Mouse (Mus musculus): ENCODE measurements at regions not wholly inside any gene's neighbourhood (a gene's known extent, or its start where the extent isn't known, plus 50 kb on each side); places are given as distances from the start of the nearest gene placed in this dataset.

- H3K9me3 ChIP-seq (ENCODE audit: control insufficient read depth, low read length), result no peaks in the 10 kb centered on the region
- H3K36me3 ChIP-seq (ENCODE audit: control insufficient read depth, insufficient read depth, low read length), result no peaks in the 10 kb centered on the region
These were observed 404.4 kb downstream of the Fut8 start for GRCm38 (mm10) chr12:77642336-77642735.

DNA sequence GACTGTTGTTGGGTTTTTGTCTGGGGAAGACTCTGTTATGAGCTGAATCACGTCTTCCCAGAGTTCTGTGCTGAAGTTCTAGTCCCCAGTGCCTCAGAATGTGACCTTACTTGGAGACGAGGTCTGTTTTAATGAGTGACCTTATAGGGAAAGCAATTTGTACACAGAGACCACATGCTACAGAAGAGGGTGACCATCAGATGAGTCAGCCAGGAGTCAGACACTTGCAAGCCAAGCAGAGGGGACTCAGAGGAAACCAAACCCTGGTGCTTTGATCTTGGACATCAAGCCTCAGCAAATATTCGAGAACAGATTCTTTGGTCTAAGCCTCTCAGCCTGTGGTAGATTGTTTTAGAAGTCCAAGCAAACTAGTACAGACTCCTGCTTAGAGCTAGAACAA, 409.9 kb downstream of the Fut8 start:
- 51% methylated on average over 3 of the region's 3 CpGs for WGBS
- no peak for ATAC-seq (ENCODE audit: low read depth)
- H3K4me2 ChIP-seq (ENCODE audit: low read depth, low read length), result no peak overlapping the region
- no peaks in the 10 kb centered on the region for H3K9me3 ChIP-seq (ENCODE audit: control insufficient read depth, low read length)
- no peak overlapping the region for H3K4me3 ChIP-seq (ENCODE audit: low read length)
- no peaks in the 10 kb centered on the region for H3K27me3 ChIP-seq (ENCODE audit: control insufficient read depth, insufficient read depth, low read depth, low read length)
- no peaks in the 10 kb centered on the region for H3K4me1 ChIP-seq (replicated peaks; ENCODE audit: control insufficient read depth, insufficient read depth, low read length)
- H3K9ac ChIP-seq (ENCODE audit: low read length), result no peak overlapping the region
- no peak overlapping the region for H3K27ac ChIP-seq (ENCODE audit: low read length)
- no peaks in the 10 kb centered on the region for H3K36me3 ChIP-seq (ENCODE audit: control insufficient read depth, insufficient read depth, low read length)

More at GRCm38 (mm10) chr12:77642336-77642735, 404.4 kb downstream of the Fut8 start:
- WGBS, result 44% methylated on average over 4 of the region's 4 CpGs
- Histone ChIP-seq H3K4me3 (ENCODE audit: low read length) (no peak overlapping the region), H3K4me2 (ENCODE audit: low read depth, low read length) (no peak overlapping the region), H3K27me3 (ENCODE audit: control insufficient read depth, insufficient read depth, low read depth, low read length) (no peaks in the 10 kb centered on the region), H3K27ac (ENCODE audit: low read length) (no peak overlapping the region; the same call in 1 of the 2 replicates), H3K4me1 (replicated peaks; ENCODE audit: control insufficient read depth, insufficient read depth, low read length) (peaks cover 12% of the 10 kb centered on the region; the same call in 1 of the 2 replicates), H3K9ac (ENCODE audit: low read length) (no peak overlapping the region)
- no peak for ATAC-seq (ENCODE audit: low read depth)

DNA sequence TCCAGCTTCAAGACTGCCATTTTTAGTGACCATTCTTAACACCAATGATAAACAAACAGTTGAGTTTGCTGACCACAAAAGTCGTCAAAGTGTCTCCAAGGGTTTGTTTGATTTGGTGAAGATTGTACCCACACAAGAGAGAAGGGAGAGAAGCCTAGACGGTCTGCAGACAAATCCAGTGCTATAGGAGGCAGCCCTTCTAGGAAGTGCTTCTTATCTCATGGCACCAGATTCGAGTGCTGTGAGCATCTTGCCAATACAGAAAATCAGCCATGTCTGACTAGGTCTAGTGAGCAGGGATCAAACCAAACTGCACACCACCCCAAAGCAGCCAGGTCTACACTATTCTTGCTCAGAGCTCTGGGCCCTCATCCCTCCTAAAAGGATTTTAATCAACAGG, 416.4 kb downstream of the Fut8 start:
- Histone ChIP-seq H3K36me3 (ENCODE audit: control insufficient read depth, insufficient read depth, low read length) (no peaks in the 10 kb centered on the region), H3K4me1 (replicated peaks; ENCODE audit: control insufficient read depth, insufficient read depth, low read length) (no peaks in the 10 kb centered on the region), H3K27ac (ENCODE audit: low read length) (no peak overlapping the region), H3K9me3 (ENCODE audit: control insufficient read depth, low read length) (no peaks in the 10 kb centered on the region), H3K9ac (ENCODE audit: low read length) (no peak overlapping the region), H3K4me3 (ENCODE audit: low read length) (no peak overlapping the region), H3K27me3 (ENCODE audit: control insufficient read depth, insufficient read depth, low read depth, low read length) (no peaks in the 10 kb centered on the region), H3K4me2 (ENCODE audit: low read depth, low read length) (no peak overlapping the region)
- 30% methylated on average over 3 of the region's 3 CpGs for WGBS
- no peak for ATAC-seq (ENCODE audit: low read depth)

DNA sequence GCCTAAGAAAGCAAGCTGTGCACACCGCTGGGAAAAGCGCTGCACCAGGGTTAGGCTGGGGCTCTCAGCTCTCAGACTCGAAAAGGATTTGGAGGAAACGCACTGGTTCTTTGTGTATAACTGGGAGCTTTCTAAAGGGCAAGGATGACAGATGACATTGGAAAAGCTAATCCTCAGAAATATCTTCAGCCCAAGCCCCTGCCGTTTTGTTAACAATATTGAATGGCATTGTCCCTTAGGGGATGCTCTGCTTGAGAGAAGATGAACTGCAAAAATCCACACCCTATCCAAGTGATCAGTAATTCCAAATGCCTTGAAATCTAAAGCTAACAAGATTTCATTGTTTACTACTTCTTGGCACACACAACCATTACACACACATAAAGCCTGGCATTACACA, 419.1 kb downstream of the Fut8 start:
- no peak overlapping the region for H3K9ac ChIP-seq (ENCODE audit: low read length)
- no peaks in the 10 kb centered on the region for H3K9me3 ChIP-seq (ENCODE audit: control insufficient read depth, low read length)
- WGBS, result 66% methylated on average over 5 of the region's 5 CpGs
- no peaks in the 10 kb centered on the region for H3K27me3 ChIP-seq (ENCODE audit: control insufficient read depth, insufficient read depth, low read depth, low read length)
- no peak overlapping the region for H3K4me3 ChIP-seq (ENCODE audit: low read length)
- no peaks in the 10 kb centered on the region for H3K4me1 ChIP-seq (replicated peaks; ENCODE audit: control insufficient read depth, insufficient read depth, low read length)
- ATAC-seq (ENCODE audit: low read depth), result no peak
- no peak overlapping the region for H3K27ac ChIP-seq (ENCODE audit: low read length)
- no peaks in the 10 kb centered on the region for H3K36me3 ChIP-seq (ENCODE audit: control insufficient read depth, insufficient read depth, low read length)
- H3K4me2 ChIP-seq (ENCODE audit: low read depth, low read length), result no peak overlapping the region

- Histone ChIP-seq H3K27ac (ENCODE audit: low read length) (no peak overlapping the region), H3K36me3 (ENCODE audit: control insufficient read depth, insufficient read depth, low read length) (no peaks in the 10 kb centered on the region), H3K4me1 (replicated peaks; ENCODE audit: control insufficient read depth, insufficient read depth, low read length) (no peaks in the 10 kb centered on the region), H3K9me3 (ENCODE audit: control insufficient read depth, low read length) (no peaks in the 10 kb centered on the region), H3K27me3 (ENCODE audit: control insufficient read depth, insufficient read depth, low read depth, low read length) (no peaks in the 10 kb centered on the region), H3K4me2 (ENCODE audit: low read depth, low read length) (no peak overlapping the region), H3K4me3 (ENCODE audit: low read length) (no peak overlapping the region), H3K9ac (ENCODE audit: low read length) (no peak overlapping the region)
- 46% methylated on average over 3 of the region's 3 CpGs for WGBS
- ATAC-seq (ENCODE audit: low read depth), result no peak
These were observed 420.0 kb downstream of the Fut8 start for GRCm38 (mm10) chr12:77657878-77658277.

DNA sequence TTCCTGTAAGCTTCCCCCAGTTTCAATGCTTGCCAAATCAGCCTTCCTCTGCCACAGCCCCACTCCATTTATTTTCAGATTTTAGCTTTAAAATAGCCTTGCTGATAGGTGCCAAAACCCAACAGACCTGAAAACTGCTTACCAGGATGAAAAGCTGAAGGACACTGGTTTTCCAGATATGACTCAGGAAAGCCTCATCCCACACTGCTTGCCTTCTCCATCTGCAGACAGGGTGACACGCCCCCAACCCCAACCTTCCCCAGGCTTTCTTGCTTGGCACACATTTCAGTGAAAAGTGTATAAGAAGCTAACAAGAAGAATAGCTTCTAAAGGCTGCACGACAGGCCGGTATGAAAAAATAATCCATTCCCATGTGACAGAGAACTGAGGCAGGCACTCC, 425.3 kb downstream of the Fut8 start:
- no peak for ATAC-seq (ENCODE audit: low read depth)
- H3K4me2 ChIP-seq (ENCODE audit: low read depth, low read length), result no peak overlapping the region
- no peaks in the 10 kb centered on the region for H3K9me3 ChIP-seq (ENCODE audit: control insufficient read depth, low read length)

DNA sequence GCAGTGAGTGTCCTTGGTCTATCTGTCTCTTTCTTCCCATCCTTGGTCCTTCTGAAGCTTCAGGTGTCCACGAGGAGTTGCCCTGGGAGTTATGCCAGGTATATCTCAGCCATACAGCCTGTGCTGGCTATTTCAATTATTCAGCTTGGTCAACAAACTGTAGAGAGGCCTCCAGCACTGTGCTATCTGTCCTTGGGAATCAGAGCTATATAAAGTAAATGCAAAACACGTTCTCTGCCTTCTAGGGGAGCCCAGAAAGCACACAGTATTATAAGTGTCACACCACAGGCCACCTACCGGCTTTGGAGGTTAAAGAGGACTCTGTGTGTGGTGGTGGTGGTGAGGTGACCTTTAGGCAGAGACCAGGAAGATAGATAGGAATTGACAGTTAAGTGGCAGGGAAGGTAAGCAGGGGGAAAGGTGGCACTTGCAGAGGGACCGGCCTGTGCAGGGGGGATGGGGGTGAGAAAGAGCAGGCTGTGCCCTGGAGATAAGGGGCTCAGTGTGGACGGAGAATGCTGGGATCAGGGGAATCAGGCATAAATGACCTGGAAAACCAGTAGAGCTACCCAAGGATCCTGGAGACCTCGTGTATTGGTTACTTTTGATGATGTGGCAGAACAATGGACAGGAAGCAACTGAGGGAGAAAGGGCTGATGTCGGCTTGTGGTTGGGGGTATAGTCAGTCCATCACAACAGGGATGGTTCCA, 425.9 kb downstream of the Fut8 start:
- 41% methylated on average over 7 of the region's 7 CpGs for WGBS
- no peak overlapping the region for H3K4me3 ChIP-seq (ENCODE audit: low read length)
- no peaks in the 10 kb centered on the region for H3K36me3 ChIP-seq (ENCODE audit: control insufficient read depth, insufficient read depth, low read length)
- H3K9ac ChIP-seq (ENCODE audit: low read length), result no peak overlapping the region
- no peak for ATAC-seq (ENCODE audit: low read depth)
- no peak overlapping the region for H3K27ac ChIP-seq (ENCODE audit: low read length)
- no peaks in the 10 kb centered on the region for H3K9me3 ChIP-seq (ENCODE audit: control insufficient read depth, low read length)
- H3K4me1 ChIP-seq (replicated peaks; ENCODE audit: control insufficient read depth, insufficient read depth, low read length), result no peaks in the 10 kb centered on the region
- H3K27me3 ChIP-seq (ENCODE audit: control insufficient read depth, insufficient read depth, low read depth, low read length), result no peaks in the 10 kb centered on the region
- H3K4me2 ChIP-seq (ENCODE audit: low read depth, low read length), result no peak overlapping the region

More for the DNA sequence above, 425.3 kb downstream of the Fut8 start:
- Histone ChIP-seq H3K36me3 (ENCODE audit: control insufficient read depth, insufficient read depth, low read length) (no peaks in the 10 kb centered on the region), H3K9ac (ENCODE audit: low read length) (no peak overlapping the region), H3K4me3 (ENCODE audit: low read length) (no peak overlapping the region), H3K4me1 (replicated peaks; ENCODE audit: control insufficient read depth, insufficient read depth, low read length) (no peaks in the 10 kb centered on the region), H3K27ac (ENCODE audit: low read length) (no peak overlapping the region), H3K27me3 (ENCODE audit: control insufficient read depth, insufficient read depth, low read depth, low read length) (no peaks in the 10 kb centered on the region)
- 55% methylated on average over 3 of the region's 3 CpGs for WGBS

- Histone ChIP-seq H3K9me3 (ENCODE audit: control insufficient read depth, low read length) (no peaks in the 10 kb centered on the region), H3K9ac (ENCODE audit: low read length) (no peak overlapping the region), H3K4me2 (ENCODE audit: low read depth, low read length) (no peak overlapping the region), H3K4me1 (replicated peaks; ENCODE audit: control insufficient read depth, insufficient read depth, low read length) (no peaks in the 10 kb centered on the region), H3K27ac (ENCODE audit: low read length) (no peak overlapping the region), H3K4me3 (ENCODE audit: low read length) (no peak overlapping the region), H3K27me3 (ENCODE audit: control insufficient read depth, insufficient read depth, low read depth, low read length) (no peaks in the 10 kb centered on the region), H3K36me3 (ENCODE audit: control insufficient read depth, insufficient read depth, low read length) (no peaks in the 10 kb centered on the region)
- WGBS, result 46% methylated on average over 8 of the region's 8 CpGs
- no peak for ATAC-seq (ENCODE audit: low read depth)
These were observed 428.5 kb downstream of the Fut8 start for GRCm38 (mm10) chr12:77666411-77666810.

DNA sequence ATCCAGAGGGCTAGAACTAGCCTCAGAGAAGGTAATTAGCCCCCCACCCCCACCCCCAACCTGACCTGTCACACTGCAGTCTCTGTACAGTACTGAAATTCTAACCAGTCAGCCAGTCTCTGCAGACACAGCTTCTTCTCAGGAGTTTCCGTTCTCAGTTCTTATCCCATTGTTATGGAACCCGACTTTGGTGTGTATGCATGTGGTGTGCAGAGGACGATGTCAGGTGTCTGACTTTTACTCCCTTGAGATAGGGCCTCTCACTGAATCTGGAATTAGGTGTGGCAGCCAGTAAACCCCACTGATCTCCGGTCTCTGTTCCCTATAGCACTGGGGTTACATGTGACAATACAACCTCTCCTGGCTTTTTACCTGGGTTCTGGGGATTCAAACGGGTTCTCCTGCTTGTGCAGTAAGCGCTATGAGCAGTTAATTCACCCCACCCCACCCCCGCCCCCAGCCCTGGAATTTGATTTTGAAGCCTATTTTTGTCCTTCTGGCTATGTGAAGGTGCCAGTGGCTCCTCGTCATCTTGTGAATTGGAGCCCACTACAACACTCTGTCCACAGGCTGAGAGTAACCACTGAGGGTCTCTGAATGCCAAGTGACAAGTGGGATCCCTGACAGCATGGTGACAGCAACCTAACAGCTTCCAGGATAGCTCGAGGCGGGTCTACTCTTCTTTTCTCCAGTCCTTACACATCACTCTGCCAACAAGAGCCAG, 429.4 kb downstream of the Fut8 start:
- H3K4me2 ChIP-seq (ENCODE audit: low read depth, low read length), result no peak overlapping the region
- H3K4me1 ChIP-seq (replicated peaks; ENCODE audit: control insufficient read depth, insufficient read depth, low read length), result no peaks in the 10 kb centered on the region
- no peak for ATAC-seq (ENCODE audit: low read depth)
- no peak overlapping the region for H3K27ac ChIP-seq (ENCODE audit: low read length)
- no peaks in the 10 kb centered on the region for H3K27me3 ChIP-seq (ENCODE audit: control insufficient read depth, insufficient read depth, low read depth, low read length)
- WGBS, result 65% methylated on average over 10 of the region's 10 CpGs
- H3K9me3 ChIP-seq (ENCODE audit: control insufficient read depth, low read length), result no peaks in the 10 kb centered on the region
- H3K4me3 ChIP-seq (ENCODE audit: low read length), result no peak overlapping the region
- H3K9ac ChIP-seq (ENCODE audit: low read length), result no peak overlapping the region
- no peaks in the 10 kb centered on the region for H3K36me3 ChIP-seq (ENCODE audit: control insufficient read depth, insufficient read depth, low read length)

Measured in lung, embryonic 16.5 days (tissue).